Mouse (Mus musculus): Measurements from ENCODE around the gene Ptdss2. TPM values are rescaled to one million over a fixed set of nuclear protein-coding genes. Genes with fewer than 3 reads are reported as not detected.

The Ptdss2 gene
- polyA plus RNA-seq, 1 experiment: 346 TPM

DNA sequence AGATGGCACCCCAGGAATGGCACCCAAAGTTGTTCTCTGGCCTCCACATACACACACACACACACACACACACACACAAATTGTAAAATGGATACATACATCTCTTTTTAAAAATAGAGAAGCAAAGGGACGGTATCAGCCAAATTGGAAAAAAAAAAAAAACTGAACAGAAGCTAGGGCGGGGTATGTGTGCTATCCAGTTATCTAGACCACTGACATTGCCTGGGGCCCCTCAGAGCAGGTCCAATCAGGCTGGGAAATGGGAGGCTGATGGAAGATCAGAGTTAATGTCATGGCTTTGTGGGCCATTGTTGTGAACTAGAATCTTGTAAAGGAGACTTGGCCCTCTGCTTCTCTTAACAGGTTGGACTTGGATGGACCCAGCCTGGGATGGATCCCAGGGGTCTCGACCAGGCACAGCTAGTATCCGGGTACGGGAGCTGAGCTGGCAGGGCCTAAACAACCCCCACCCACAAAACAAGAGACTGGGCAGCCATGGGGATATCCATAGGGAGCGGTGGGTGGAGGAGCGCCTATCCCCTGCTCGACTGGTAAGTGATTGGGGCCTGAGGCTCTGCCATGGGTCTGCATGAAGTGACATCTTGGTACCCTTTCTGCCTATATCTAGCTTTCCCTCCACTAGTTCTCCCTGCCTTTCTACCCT is 74.6 kb downstream of the Ptdss2 start:
- peaks cover 7% of the 10 kb centered on the region for H3K4me1 ChIP-seq (ENCODE audit: control insufficient read depth, insufficient read depth, low read length)
- no peaks in the 10 kb centered on the region for H3K27me3 ChIP-seq (ENCODE audit: control insufficient read depth, insufficient read depth, low read length)
- H3K4me3 ChIP-seq (ENCODE audit: control insufficient read depth, low read depth, low read length): no peak overlapping the region
- H3K36me3 ChIP-seq (ENCODE audit: control insufficient read depth, insufficient read depth, low read length): no peaks in the 10 kb centered on the region; the same call in none of the 2 replicates
- TF ChIP-seq POLR2A (IDR thresholded peaks at IDR 0.05; ENCODE audit: control insufficient read depth, low read depth, low read length): no peak
- no peak for TF ChIP-seq CTCF (IDR thresholded peaks at IDR 0.05; ENCODE audit: control insufficient read depth, insufficient read depth, insufficient replicate concordance, low read depth, low read length)
- no peak overlapping the region for H3K27ac ChIP-seq (ENCODE audit: control insufficient read depth, insufficient read depth, low read depth, low read length)

DNA sequence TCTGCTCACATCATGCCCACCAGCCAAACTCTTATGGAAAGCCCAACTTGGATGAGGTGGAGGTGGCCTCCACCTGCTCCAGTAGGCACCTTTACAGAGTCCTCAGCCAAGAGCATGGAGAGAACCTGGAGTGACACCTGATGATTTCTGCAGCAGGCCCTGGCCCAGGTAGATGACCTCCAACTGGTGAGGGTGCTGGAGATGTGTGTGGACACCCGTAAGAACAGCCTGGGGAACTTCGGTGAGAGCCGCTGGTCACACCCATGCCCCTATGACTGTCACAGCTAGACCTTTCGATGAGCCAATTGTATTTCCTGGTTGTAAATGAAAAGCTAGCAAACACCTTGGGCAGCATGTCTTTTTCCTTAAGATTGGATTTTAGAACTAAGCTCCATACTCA is 75.9 kb downstream of the Ptdss2 start:
- Histone ChIP-seq H3K27me3 (ENCODE audit: control insufficient read depth, insufficient read depth, low read length) (no peaks in the 10 kb centered on the region), H3K4me1 (ENCODE audit: control insufficient read depth, insufficient read depth, low read length) (peaks cover 2% of the 10 kb centered on the region), H3K4me3 (ENCODE audit: control insufficient read depth, low read depth, low read length) (no peak overlapping the region), H3K27ac (ENCODE audit: control insufficient read depth, insufficient read depth, low read depth, low read length) (no peak overlapping the region), H3K36me3 (ENCODE audit: control insufficient read depth, insufficient read depth, low read length) (no peaks in the 10 kb centered on the region; the same call in none of the 2 replicates)
- TF ChIP-seq POLR2A (IDR thresholded peaks at IDR 0.05; ENCODE audit: control insufficient read depth, low read depth, low read length) (no peak), CTCF (IDR thresholded peaks at IDR 0.05; ENCODE audit: control insufficient read depth, insufficient read depth, insufficient replicate concordance, low read depth, low read length) (no peak)

DNA sequence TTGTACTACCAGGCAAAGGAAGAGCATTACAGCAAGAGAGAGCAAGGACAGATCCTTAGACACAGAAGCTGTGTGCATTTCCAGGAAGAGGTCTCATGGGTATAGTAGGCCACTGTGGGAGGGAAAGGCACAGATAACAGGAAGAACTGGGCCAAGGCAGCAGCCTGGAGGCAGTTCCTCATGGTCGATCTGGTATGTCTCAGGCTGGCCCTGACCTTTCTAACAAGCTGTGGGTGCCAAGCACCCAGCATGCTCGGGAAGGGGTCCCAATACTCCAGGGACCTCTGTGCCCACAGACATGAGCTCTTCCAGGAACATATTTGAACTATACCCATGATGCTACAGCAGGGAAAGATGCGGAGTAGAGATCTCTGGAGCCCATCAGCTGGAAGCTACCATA is 82.4 kb downstream of the Ptdss2 start:
- no peak overlapping the region for H3K27ac ChIP-seq (ENCODE audit: control insufficient read depth, insufficient read depth, low read depth, low read length)
- no peak for TF ChIP-seq POLR2A (IDR thresholded peaks at IDR 0.05; ENCODE audit: control insufficient read depth, low read depth, low read length)
- TF ChIP-seq CTCF (IDR thresholded peaks at IDR 0.05; ENCODE audit: control insufficient read depth, insufficient read depth, insufficient replicate concordance, low read depth, low read length): no peak
- H3K27me3 ChIP-seq (ENCODE audit: control insufficient read depth, insufficient read depth, low read length): no peaks in the 10 kb centered on the region
- H3K36me3 ChIP-seq (ENCODE audit: control insufficient read depth, insufficient read depth, low read length): no peaks in the 10 kb centered on the region; the same call in 1 of the 2 replicates
- no peaks in the 10 kb centered on the region for H3K4me1 ChIP-seq (ENCODE audit: control insufficient read depth, insufficient read depth, low read length)
- H3K4me3 ChIP-seq (ENCODE audit: control insufficient read depth, low read depth, low read length): no peak overlapping the region

DNA sequence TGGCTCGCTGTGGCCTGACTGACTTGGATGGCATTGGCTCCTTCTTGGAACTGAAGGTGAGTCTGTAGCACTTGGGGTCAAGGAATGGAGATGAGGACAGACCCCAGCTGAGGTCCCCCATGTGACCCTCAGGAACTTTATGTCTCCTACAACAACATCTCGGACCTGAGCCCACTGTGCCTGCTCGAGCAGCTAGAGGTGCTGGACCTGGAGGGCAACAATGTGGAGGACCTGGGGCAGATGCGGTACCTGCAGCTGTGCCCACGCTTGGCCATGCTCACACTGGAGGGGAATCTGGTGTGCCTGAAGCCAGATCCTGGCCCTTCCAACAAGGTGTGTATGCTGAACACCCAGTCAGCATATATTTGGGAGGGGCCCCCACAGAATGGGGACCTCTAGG is 83.3 kb downstream of the Ptdss2 start:
- no peaks in the 10 kb centered on the region for H3K27me3 ChIP-seq (ENCODE audit: control insufficient read depth, insufficient read depth, low read length)
- H3K27ac ChIP-seq (ENCODE audit: control insufficient read depth, insufficient read depth, low read depth, low read length): no peak overlapping the region
- no peaks in the 10 kb centered on the region for H3K4me1 ChIP-seq (ENCODE audit: control insufficient read depth, insufficient read depth, low read length)
- TF ChIP-seq CTCF (IDR thresholded peaks at IDR 0.05; ENCODE audit: control insufficient read depth, insufficient read depth, insufficient replicate concordance, low read depth, low read length): no peak
- no peak for TF ChIP-seq POLR2A (IDR thresholded peaks at IDR 0.05; ENCODE audit: control insufficient read depth, low read depth, low read length)
- no peaks in the 10 kb centered on the region; the same call in 1 of the 2 replicates for H3K36me3 ChIP-seq (ENCODE audit: control insufficient read depth, insufficient read depth, low read length)
- no peak overlapping the region for H3K4me3 ChIP-seq (ENCODE audit: control insufficient read depth, low read depth, low read length)

DNA sequence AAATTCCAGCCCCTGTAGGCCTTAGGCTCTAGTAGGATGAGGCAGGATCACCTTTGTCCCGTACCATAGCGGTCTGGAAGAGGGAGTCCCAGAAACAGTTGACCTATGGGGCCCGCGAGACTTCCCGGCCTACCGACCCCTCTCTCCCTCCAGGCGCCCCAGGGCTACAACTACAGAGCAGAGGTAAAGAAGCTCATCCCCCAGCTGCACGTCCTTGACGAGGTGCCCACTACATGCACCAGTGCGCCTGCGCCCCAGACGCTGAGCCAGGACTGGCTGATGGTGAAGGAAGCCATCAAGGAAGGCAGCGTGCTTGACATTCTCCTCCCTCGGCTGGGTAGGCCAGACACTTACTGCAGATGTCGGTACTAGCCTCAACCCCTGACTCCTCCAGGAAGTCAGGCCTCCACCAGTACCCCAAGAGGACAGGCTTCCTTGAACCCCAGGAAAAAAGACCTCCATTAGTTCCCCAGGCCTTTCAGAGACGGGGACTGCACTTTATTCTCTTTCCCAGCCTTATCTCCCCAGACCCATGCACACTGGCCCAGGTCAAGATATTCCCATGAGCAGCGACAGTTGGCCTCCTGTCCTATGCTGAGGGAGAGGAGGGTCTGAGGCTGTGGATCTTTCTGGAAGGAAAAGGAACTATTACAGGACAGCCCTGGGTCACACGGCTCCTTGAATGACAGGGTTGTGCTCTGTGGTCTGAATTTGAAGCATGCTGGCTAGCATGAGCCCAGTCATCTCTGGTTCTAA is 84.2 kb downstream of the Ptdss2 start:
- H3K27ac ChIP-seq (ENCODE audit: control insufficient read depth, insufficient read depth, low read depth, low read length): no peak overlapping the region
- no peaks in the 10 kb centered on the region for H3K4me1 ChIP-seq (ENCODE audit: control insufficient read depth, insufficient read depth, low read length)
- no peak overlapping the region for H3K4me3 ChIP-seq (ENCODE audit: control insufficient read depth, low read depth, low read length)
- H3K27me3 ChIP-seq (ENCODE audit: control insufficient read depth, insufficient read depth, low read length): no peaks in the 10 kb centered on the region
- no peaks in the 10 kb centered on the region for H3K36me3 ChIP-seq (ENCODE audit: control insufficient read depth, insufficient read depth, low read length)
- TF ChIP-seq CTCF (IDR thresholded peaks at IDR 0.05; ENCODE audit: control insufficient read depth, insufficient read depth, insufficient replicate concordance, low read depth, low read length): no peak
- TF ChIP-seq POLR2A (IDR thresholded peaks at IDR 0.05; ENCODE audit: control insufficient read depth, low read depth, low read length): no peak

Other genes starting within 250 kb of the Ptdss2 start
- 74.8 and 77.4 TPM in 2 replicates for gene Psmd13, start 240.4 kb upstream of the Ptdss2 start, polyA plus RNA-seq (2012; rRNA removed)
- gene Sirt3, start 240.1 kb upstream of the Ptdss2 start, polyA plus RNA-seq (2012; rRNA removed): 78.9 and 86.0 TPM in 2 replicates
- gene Cox8b, start 221.9 kb upstream of the Ptdss2 start, polyA plus RNA-seq (2012; rRNA removed): not detected in 2 replicates
- gene Nlrp6, start 201.5 kb upstream of the Ptdss2 start, polyA plus RNA-seq (2012; rRNA removed): 0.08 and 0.23 TPM in 2 replicates
- gene Pgghg, start 181.0 kb upstream of the Ptdss2 start, polyA plus RNA-seq (2012; rRNA removed): 2.0 and 2.4 TPM in 2 replicates
- gene Ifitm5, start 172.1 kb upstream of the Ptdss2 start, polyA plus RNA-seq (2012; rRNA removed): 0.15 TPM in 1 of 2 replicates, not detected in the other
- gene Gm45717, start 166.4 kb upstream of the Ptdss2 start, polyA plus RNA-seq (2012; rRNA removed): not detected in 2 replicates
- gene Ifitm2, start 166.4 kb upstream of the Ptdss2 start, polyA plus RNA-seq (2012; rRNA removed): 39.0 and 51.4 TPM in 2 replicates
- 3.0 and 6.9 TPM in 2 replicates for gene Ifitm1, start 155.2 kb upstream of the Ptdss2 start, polyA plus RNA-seq (2012; rRNA removed)
- 15.2 and 23.0 TPM in 2 replicates for gene Ifitm3, start 111.6 kb upstream of the Ptdss2 start, polyA plus RNA-seq (2012; rRNA removed)
- 0.19 and 0.48 TPM in 2 replicates for gene Ifitm6, start 104.5 kb upstream of the Ptdss2 start, polyA plus RNA-seq (2012; rRNA removed)
- not detected in 2 replicates for gene Gm17387, start 93.3 kb upstream of the Ptdss2 start, polyA plus RNA-seq (2012; rRNA removed)
- gene B4galnt4, start 61.3 kb upstream of the Ptdss2 start, polyA plus RNA-seq (2012; rRNA removed): 18.0 and 23.7 TPM in 2 replicates
- gene Pkp3, start 44.2 kb upstream of the Ptdss2 start, polyA plus RNA-seq (2012; rRNA removed): 0.83 and 0.84 TPM in 2 replicates
- 3.9 and 5.4 TPM in 2 replicates for gene Sigirr, start 21.8 kb upstream of the Ptdss2 start, polyA plus RNA-seq (2012; rRNA removed)
- 0.30 and 0.32 TPM in 2 replicates for gene Ano9, start 4.6 kb upstream of the Ptdss2 start, polyA plus RNA-seq (2012; rRNA removed)
- gene Rnh1, start 50.5 kb downstream of the Ptdss2 start, polyA plus RNA-seq (2012; rRNA removed): 16.6 and 16.7 TPM in 2 replicates
- gene Hras, start 71.6 kb downstream of the Ptdss2 start, polyA plus RNA-seq (2012; rRNA removed): 41.6 and 46.6 TPM in 2 replicates
- 131 and 140 TPM in 2 replicates for gene Lrrc56, start 71.8 kb downstream of the Ptdss2 start, polyA plus RNA-seq (2012; rRNA removed)
- gene Lmntd2, start 91.7 kb downstream of the Ptdss2 start, polyA plus RNA-seq (2012; rRNA removed): 216 and 222 TPM in 2 replicates
- 33.5 and 41.7 TPM in 2 replicates for gene Rassf7, start 93.5 kb downstream of the Ptdss2 start, polyA plus RNA-seq (2012; rRNA removed)
- gene Phrf1, start 106.4 kb downstream of the Ptdss2 start, polyA plus RNA-seq (2012; rRNA removed): 17.6 and 19.0 TPM in 2 replicates
- 2.3 and 2.4 TPM in 2 replicates for gene Irf7, start 144.1 kb downstream of the Ptdss2 start, polyA plus RNA-seq (2012; rRNA removed)
- gene Cdhr5, start 154.4 kb downstream of the Ptdss2 start, polyA plus RNA-seq (2012; rRNA removed): 0.76 and 0.91 TPM in 2 replicates
- gene Sct, start 156.8 kb downstream of the Ptdss2 start, polyA plus RNA-seq (2012; rRNA removed): 6.4 and 8.6 TPM in 2 replicates
- gene Drd4, start 169.6 kb downstream of the Ptdss2 start, polyA plus RNA-seq (2012; rRNA removed): 11.5 and 13.0 TPM in 2 replicates
- gene Deaf1, start 205.3 kb downstream of the Ptdss2 start, polyA plus RNA-seq (2012; rRNA removed): 8.3 and 9.1 TPM in 2 replicates
- gene Tmem80, start 205.4 kb downstream of the Ptdss2 start, polyA plus RNA-seq (2012; rRNA removed): 42.3 and 44.2 TPM in 2 replicates
- 4.7 and 5.3 TPM in 2 replicates for gene Eps8l2, start 216.5 kb downstream of the Ptdss2 start, polyA plus RNA-seq (2012; rRNA removed)